Mouse (Mus musculus) liver, adult 2 months (tissue): ENCODE results near the gene Sema3g.

ENCODE experiments used
- CTCF ChIP-seq: fragments of 200-500 bp; IDR thresholded peaks from 2 replicates; pipeline ENCODE4 v1.5.1; 2011; ENCODE audit warnings: low read depth, low read length, control low read depth
- POLR2A ChIP-seq: fragments of 200-500 bp; IDR thresholded peaks from 2 replicates; pipeline ENCODE4 v1.6.1; 2011; ENCODE audit warnings: low read length, control low read depth; ENCODE audit not compliant: insufficient read depth; ENCODE audit errors: extremely low read depth

DNA sequence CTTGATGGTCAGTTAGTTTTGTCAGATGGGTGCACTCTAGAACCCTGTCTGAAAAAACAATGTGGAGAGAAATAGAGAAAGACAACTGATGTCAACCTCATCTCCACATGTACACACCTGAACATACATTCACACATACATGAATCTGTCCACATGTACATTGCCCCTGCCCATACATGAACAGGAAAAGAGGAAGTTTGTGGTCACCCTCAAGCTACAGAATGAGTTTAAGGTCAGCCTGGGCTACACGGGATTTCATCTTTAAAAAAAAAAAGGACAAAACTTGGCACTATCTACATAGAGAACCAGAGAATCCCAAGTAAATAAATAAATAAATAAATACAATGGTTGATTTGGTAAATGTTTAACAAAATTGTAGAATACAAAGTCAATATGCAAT is 27.1 kb downstream of the Sema3g start:
- no peak for TF ChIP-seq CTCF
- no peak for TF ChIP-seq POLR2A
